Mouse (Mus musculus) heart, postnatal 0 days (tissue): ENCODE measurements around the gene Epha5. TPM values are rescaled to one million over a fixed set of nuclear protein-coding genes. Genes with fewer than 3 reads are reported as not detected.

Source experiments
- ATAC-seq: fragments of 200-750 bp; cut with Nextera tagmentation; 2 replicates; pipeline ENCODE4 v1.8.0; 2017; ENCODE audit warnings: low read depth, moderate number of reproducible peaks, moderate library complexity; ENCODE audit not compliant: insufficient read depth
- DNase-seq: peaks from one replicate; pipeline ENCODE4 v3.0.0-alpha.2; 2016; ENCODE audit warnings: low spot score
- H3K27ac ChIP-seq: fragments of 300-500 bp; sonication (generic); 2 replicates; pipeline ENCODE4 v1.5.1; 2014; ENCODE audit warnings: low read depth, mild to moderate bottlenecking
- H3K27me3 ChIP-seq: fragments of 300-500 bp; sonication (generic); 2 replicates; pipeline ENCODE4 v1.6.1; 2014; ENCODE audit warnings: low read length, mixed read lengths; ENCODE audit not compliant: control insufficient read depth, insufficient read depth
- H3K36me3 ChIP-seq: fragments of 300-500 bp; sonication (generic); replicated peaks from 2 replicates; pipeline ENCODE4 v1.6.1; 2014; ENCODE audit warnings: low read length, mixed read lengths; ENCODE audit not compliant: control insufficient read depth, insufficient read depth
- H3K4me1 ChIP-seq: fragments of 300-500 bp; sonication (generic); 2 replicates; pipeline ENCODE4 v1.6.1; 2014; ENCODE audit warnings: antibody characterized with exemption; ENCODE audit not compliant: control insufficient read depth, insufficient read depth
- H3K4me2 ChIP-seq: fragments of 300-500 bp; sonication (generic); 2 replicates; pipeline ENCODE4 v1.6.1; 2014; ENCODE audit warnings: low read depth, mild to moderate bottlenecking, low read length, moderate library complexity
- H3K4me3 ChIP-seq: fragments of 300-500 bp; sonication (generic); 2 replicates; pipeline ENCODE4 v1.5.1; 2014; ENCODE audit warnings: low read depth, low read length
- H3K9ac ChIP-seq: fragments of 300-500 bp; sonication (generic); replicated peaks from 2 replicates; pipeline ENCODE4 v1.6.1; 2014; ENCODE audit warnings: low read depth, low read length, mixed read lengths
- H3K9me3 ChIP-seq: fragments of 300-500 bp; sonication (generic); replicated peaks from 2 replicates; pipeline ENCODE4 v1.6.1; 2016; ENCODE audit warnings: low read length; ENCODE audit not compliant: control insufficient read depth
- CTCF ChIP-seq: IDR thresholded peaks from 2 replicates; pipeline ENCODE4 v1.5.1; 2016; ENCODE audit warnings: antibody characterized with exemption, control low read depth, low read depth
- EP300 ChIP-seq: IDR thresholded peaks from 2 replicates; pipeline ENCODE4 v1.6.1; 2016; ENCODE audit warnings: antibody characterized with exemption, low read depth
- WGBS: fragments of 180-500 bp; shearing (Covaris S2); extraction: QIAGEN DNeasy Blood & Tissue Kit; methylation state at CpG from one replicate; pipeline ENCODE4 v1.1.7; 2014; 5-methylcytosine and 5-hydroxymethylcytosine counted together
- polyA plus RNA-seq: library from polyadenylated mRNA; unstranded; fragments of >200 nt; fragmentation: Nextera tagmentation; extraction: Ambion mirVana; gene quantifications from 2 replicates; pipeline ENCODE4 v1.2.1, GENCODE M21; 2015
- total RNA-seq: library from RNA; depleted of rRNA; stranded (reverse); fragments of >200 nt; gene quantifications from 2 replicates; pipeline ENCODE4 v1.2.3, GENCODE M21; 2014; ENCODE audit warnings: low replicate concordance

Gene Epha5
- total and polyA plus RNA-seq, 2 experiments from 2014 or later, result 0.08 to 0.18 TPM

GRCm38 (mm10) chr5:84265407-84265806 lies 151.8 kb downstream of the Epha5 start:
- no peak for TF ChIP-seq EP300
- no peak for TF ChIP-seq CTCF
- Histone ChIP-seq H3K4me2 (no peak overlapping the region), H3K9ac (no peak overlapping the region), H3K4me1 (no peaks in the 10 kb centered on the region), H3K36me3 (no peaks in the 10 kb centered on the region), H3K27ac (no peak overlapping the region), H3K9me3 (no peaks in the 10 kb centered on the region), H3K4me3 (no peak overlapping the region), H3K27me3 (no peaks in the 10 kb centered on the region)
- WGBS, result 56% methylated on average over 4 of the region's 4 CpGs
- DNase-seq, result no peak
- no peak for ATAC-seq

- Histone ChIP-seq H3K27me3 (no peaks in the 10 kb centered on the region), H3K4me3 (no peak overlapping the region), H3K9me3 (no peaks in the 10 kb centered on the region), H3K36me3 (no peaks in the 10 kb centered on the region), H3K4me1 (no peaks in the 10 kb centered on the region), H3K4me2 (no peak overlapping the region), H3K9ac (no peak overlapping the region), H3K27ac (no peak overlapping the region)
- TF ChIP-seq EP300 (no peak), CTCF (no peak)
- ATAC-seq, result no peak
- DNase-seq, result no peak
- WGBS, result 44% methylated on average over 6 of the region's 6 CpGs
These were observed 153.2 kb downstream of the Epha5 start for GRCm38 (mm10) chr5:84263999-84264398.

DNA sequence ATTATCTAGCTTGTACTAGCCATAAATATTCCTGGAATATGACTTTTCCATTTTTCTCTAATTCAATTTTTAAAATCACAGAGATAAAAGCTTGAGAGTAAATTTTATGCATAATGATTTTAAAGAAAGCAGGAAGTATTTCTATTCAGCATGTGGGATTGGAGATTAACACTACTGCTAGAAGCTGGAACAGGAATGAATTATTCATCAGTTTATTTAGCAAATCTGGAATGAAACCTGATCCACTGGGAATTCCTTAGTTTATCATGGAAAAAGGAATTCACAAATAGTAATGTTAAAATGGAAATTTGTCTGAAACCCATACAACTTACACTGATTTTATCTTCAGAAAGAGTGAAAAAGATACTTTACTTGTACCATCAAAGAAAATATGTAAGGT lies 187.2 kb downstream of the Epha5 start:
- ATAC-seq (no peak), DNase-seq (no peak)
- Histone ChIP-seq H3K4me3 (no peak overlapping the region), H3K4me1 (no peaks in the 10 kb centered on the region), H3K27me3 (no peaks in the 10 kb centered on the region), H3K9me3 (no peaks in the 10 kb centered on the region), H3K27ac (no peak overlapping the region), H3K9ac (no peak overlapping the region), H3K36me3 (no peaks in the 10 kb centered on the region), H3K4me2 (no peak overlapping the region)
- TF ChIP-seq CTCF, result no peak
- no peak for TF ChIP-seq EP300

GRCm38 (mm10) chr5:84208609-84209008 lies 208.6 kb downstream of the Epha5 start:
- Histone ChIP-seq H3K4me3 (no peak overlapping the region), H3K27ac (no peak overlapping the region), H3K36me3 (no peaks in the 10 kb centered on the region), H3K9ac (no peak overlapping the region), H3K9me3 (no peaks in the 10 kb centered on the region), H3K4me1 (no peaks in the 10 kb centered on the region), H3K4me2 (no peak overlapping the region), H3K27me3 (no peaks in the 10 kb centered on the region)
- ATAC-seq, result no peak
- TF ChIP-seq EP300, result no peak
- no peak for TF ChIP-seq CTCF
- WGBS, result 59% methylated on average over 2 of the region's 2 CpGs
- no peak for DNase-seq

DNA sequence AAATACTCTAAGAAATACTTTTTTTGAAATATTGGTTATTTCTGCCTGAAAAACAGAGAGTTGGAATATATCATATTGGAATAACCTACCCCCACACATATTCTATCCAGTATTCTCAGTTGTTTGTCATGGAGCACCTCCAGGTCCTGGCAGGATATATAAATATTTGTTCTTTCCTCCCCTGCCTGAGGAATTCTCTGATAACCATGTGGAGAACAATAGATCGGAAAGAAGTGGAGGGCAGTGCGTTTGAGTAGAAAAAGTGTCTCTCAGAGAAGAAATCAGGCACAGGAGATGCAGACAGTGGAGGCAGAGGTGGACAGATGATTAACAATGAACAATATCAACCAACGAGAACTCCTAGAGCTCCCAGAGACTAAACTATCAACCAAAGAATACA lies 223.8 kb downstream of the Epha5 start:
- no peak overlapping the region for H3K27ac ChIP-seq
- peak; percentile 27 for DNase-seq
- no peaks in the 10 kb centered on the region for H3K36me3 ChIP-seq
- no peak overlapping the region for H3K4me3 ChIP-seq
- TF ChIP-seq EP300, result no peak
- TF ChIP-seq CTCF, result no peak
- H3K4me2 ChIP-seq, result no peak overlapping the region
- ATAC-seq, result no peak
- no peaks in the 10 kb centered on the region for H3K27me3 ChIP-seq
- H3K9me3 ChIP-seq, result no peaks in the 10 kb centered on the region
- no peak overlapping the region for H3K9ac ChIP-seq
- 47% methylated on average over 3 of the region's 3 CpGs for WGBS
- H3K4me1 ChIP-seq, result no peaks in the 10 kb centered on the region

DNA sequence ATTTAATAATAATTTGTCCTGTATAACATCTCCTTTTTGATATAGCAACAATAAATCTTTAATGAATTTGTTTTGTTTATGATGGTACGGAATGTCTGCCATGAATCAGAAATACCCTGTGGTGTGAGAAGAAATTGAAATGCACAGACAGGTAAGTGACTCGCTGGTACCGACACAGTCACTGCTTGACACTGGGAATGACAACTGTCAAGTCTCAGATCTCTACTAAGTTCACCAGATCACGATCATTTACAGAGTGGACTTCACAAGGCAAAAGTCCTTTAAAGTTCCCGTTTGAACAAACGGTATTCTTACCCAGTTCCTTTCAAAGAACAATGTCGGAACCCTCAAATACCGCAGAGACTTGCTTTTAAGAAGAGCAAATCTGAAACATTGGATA lies 233.0 kb downstream of the Epha5 start:
- 81% methylated on average over 8 of the region's 8 CpGs for WGBS
- no peaks in the 10 kb centered on the region for H3K27me3 ChIP-seq
- no peak for DNase-seq
- H3K27ac ChIP-seq, result no peak overlapping the region
- no peaks in the 10 kb centered on the region for H3K36me3 ChIP-seq
- TF ChIP-seq CTCF (no peak), EP300 (no peak)
- no peak overlapping the region for H3K4me2 ChIP-seq
- H3K4me1 ChIP-seq, result no peaks in the 10 kb centered on the region
- no peak for ATAC-seq
- no peaks in the 10 kb centered on the region for H3K9me3 ChIP-seq
- no peak overlapping the region for H3K4me3 ChIP-seq
- no peak overlapping the region for H3K9ac ChIP-seq
